ENCODE assay signal across 9 mouse cellular contexts in genomic region chr13:91915582-91916239, GRCm38 (mm10). TPM values are rescaled to one million over a fixed set of nuclear protein-coding genes. Genes with fewer than 3 reads are reported as not detected.
DNase-seq lines count a peak whose midpoint lies in the region; ATAC-seq and TF ChIP-seq lines count a peak whose summit lies in the region.
"Had no signal": no experiment of that assay in that cellular context is flagged by ENCODE, and none has a peak within 500 bp of the region (broad histone marks: within the 10 kb centered on the region; RNA-seq: fewer than 3 reads in every experiment).

No protein-coding gene starts in this region.

- DNase-seq in lung, adult 2 months: no peak
- DNase-seq in forebrain, embryonic 10.5 days (ENCODE audit: extremely low spot score, low spot score): no peak
- peak; percentile 58 to 83 for DNase-seq in layer of hippocampus, adult 18-20 months (ENCODE audit: low spot score in 2 of 2)
- peak; percentile 37 for DNase-seq in midbrain, embryonic 14.5 days
- DNase-seq in thymus, adult 18-20 months: no peak
- DNase-seq in c-Kit-positive CD71-positive TER-119-positive erythroid progenitor cells, embryonic 14.5 days (ENCODE audit: low spot score): no peak
- no peak for DNase-seq in kidney, adult 8-10 months

- H3K27me3 ChIP-seq in lung, embryonic 15.5 days: no peaks in the 10 kb centered on the region
- H3K27me3 ChIP-seq in forebrain, embryonic 10.5 days (ENCODE audit: poor library complexity, severe bottlenecking): no peaks in the 10 kb centered on the region
- H3K27me3 ChIP-seq in midbrain, embryonic 14.5 days (ENCODE audit: control insufficient read depth, insufficient read depth, low read length): no peaks in the 10 kb centered on the region

- peak; percentile 66 for ATAC-seq in lung, embryonic 15.5 days (ENCODE audit: borderline replicate concordance, extremely low read depth, low FRiP score, low TSS enrichment)
- ATAC-seq in midbrain, embryonic 14.5 days (ENCODE audit: low FRiP score, low TSS enrichment): peak; percentile 64

- no peak overlapping the region for H3K27ac ChIP-seq in lung, embryonic 15.5 days
- peak overlapping the region; percentile 30; the same call in 1 of the 2 replicates for H3K27ac ChIP-seq in forebrain, embryonic 10.5 days
- H3K27ac ChIP-seq in midbrain, embryonic 14.5 days (replicated peaks; ENCODE audit: low read depth, low read length): no peak overlapping the region

- no peaks in the 10 kb centered on the region for H3K36me3 ChIP-seq in lung, embryonic 15.5 days
- H3K36me3 ChIP-seq in forebrain, embryonic 10.5 days (replicated peaks): no peaks in the 10 kb centered on the region
- H3K36me3 ChIP-seq in midbrain, embryonic 14.5 days (ENCODE audit: control insufficient read depth, insufficient read depth, low read length): no peaks in the 10 kb centered on the region

- H3K4me3 ChIP-seq in lung, embryonic 15.5 days: no peak overlapping the region
- no peak overlapping the region for H3K4me3 ChIP-seq in lung, adult 2 months (replicated peaks; ENCODE audit: extremely low read depth, low read depth, low read length)
- H3K4me3 ChIP-seq in forebrain, embryonic 10.5 days: no peak overlapping the region
- H3K4me3 ChIP-seq in midbrain, embryonic 14.5 days (replicated peaks; ENCODE audit: low read depth, low read length): no peak overlapping the region

- TF ChIP-seq POLR2A in lung, adult 2 months (IDR thresholded peaks at IDR 0.05; ENCODE audit: borderline replicate concordance, extremely low read depth, low read depth, low read length): no peak

- 58% methylated on average over 6 of the region's 6 CpGs for WGBS in lung, embryonic 15.5 days
- 65% methylated on average over 6 of the region's 6 CpGs for WGBS in lung, adult 2 months
- 78% methylated on average over 6 of the region's 6 CpGs for whole genome bisulfite sequencing in forebrain, embryonic 10.5 days
- WGBS in midbrain, embryonic 14.5 days: 41% methylated on average over 6 of the region's 6 CpGs

- H3K9ac ChIP-seq in lung, embryonic 15.5 days: no peak overlapping the region
- H3K9ac ChIP-seq in midbrain, embryonic 14.5 days (replicated peaks; ENCODE audit: low read length): no peak overlapping the region

- no peaks in the 10 kb centered on the region for H3K4me1 ChIP-seq in lung, embryonic 15.5 days
- H3K4me1 ChIP-seq in lung, adult 2 months (ENCODE audit: control insufficient read depth, insufficient read depth, low read length): no peaks in the 10 kb centered on the region
- peaks cover 17% of the 10 kb centered on the region for H3K4me1 ChIP-seq in forebrain, embryonic 10.5 days
- H3K4me1 ChIP-seq in midbrain, embryonic 14.5 days (ENCODE audit: control insufficient read depth, insufficient read depth, low read length): peaks cover 7% of the 10 kb centered on the region; the same call in 1 of the 2 replicates

- no peaks in the 10 kb centered on the region for H3K9me3 ChIP-seq in lung, embryonic 15.5 days
- no peaks in the 10 kb centered on the region for H3K9me3 ChIP-seq in forebrain, embryonic 10.5 days
- no peaks in the 10 kb centered on the region for H3K9me3 ChIP-seq in midbrain, embryonic 14.5 days (ENCODE audit: control insufficient read depth, low read length)

- no peak for TF ChIP-seq CTCF in lung, adult 2 months (IDR thresholded peaks at IDR 0.05; ENCODE audit: insufficient read depth, low read length)

- H3K4me2 ChIP-seq in lung, embryonic 15.5 days: no peak overlapping the region
- H3K4me2 ChIP-seq in midbrain, embryonic 14.5 days (ENCODE audit: low read length): no peak overlapping the region

RNA-seq across cellular contexts. Expression of gene Ckmt2, which starts 39.0 kb away (rescaled TPM):
- 1.1 and 1.5 TPM in 2 replicates for polyA plus RNA-seq in lung, embryonic 15.5 days (2015; fragmentation: Nextera tagmentation; extraction: Ambion mirVana)
- 13.5 and 28.5 TPM in 2 replicates for polyA plus RNA-seq in lung, adult 2 months (2012; rRNA removed)
- not detected in 2 replicates for polyA plus RNA-seq in forebrain, embryonic 10.5 days (2016; fragmentation: Nextera tagmentation; extraction: Ambion mirVana)
- under 1 TPM in 1 of 2 experiments, not detected in 1; 0.58 TPM for total RNA-seq in layer of hippocampus, adult 18-20 months (2021)
- not detected in 2 replicates for polyA plus RNA-seq in midbrain, embryonic 14.5 days (2014; fragmentation: Nextera tagmentation; extraction: Ambion mirVana)
- polyA plus RNA-seq: liver, adult 2 months had no signal

Comparison
In these comparisons a context has a peak if more than half of its experiments do, and no peak if none do; other contexts are left out.
1. DNase-seq: peak in layer of hippocampus, adult 18-20 months (2 of 2) and midbrain, embryonic 14.5 days (single experiment); none in lung, adult 2 months (single experiment), forebrain, embryonic 10.5 days (single experiment), thymus, adult 18-20 months (0 of 2), c-Kit-positive CD71-positive TER-119-positive erythroid progenitor cells, embryonic 14.5 days (single experiment) and kidney, adult 8-10 months (0 of 2).